ENCODE assay signal across 11 mouse cellular contexts in genomic region chr12:109044497-109044896, GRCm38 (mm10). TPM values are rescaled to one million over a fixed set of nuclear protein-coding genes. Genes with fewer than 3 reads are reported as not detected.
DNase-seq lines count a peak whose midpoint lies in the region; ATAC-seq and TF ChIP-seq lines count a peak whose summit lies in the region.
"Had no signal": no experiment of that assay in that cellular context is flagged by ENCODE, and none has a peak within 500 bp of the region (broad histone marks: within the 10 kb centered on the region; RNA-seq: fewer than 3 reads in every experiment).

No protein-coding gene starts in this region.

- H3K36me3 ChIP-seq in heart, embryonic 14.5 days (ENCODE audit: control insufficient read depth, insufficient read depth, low read length): no peaks in the 10 kb centered on the region
- H3K36me3 ChIP-seq in spleen, adult 2 months (ENCODE audit: control insufficient read depth, insufficient read depth, low read length): no peaks in the 10 kb centered on the region
- H3K36me3 ChIP-seq in small intestine, adult 2 months (ENCODE audit: control insufficient read depth, insufficient read depth, low read length): no peaks in the 10 kb centered on the region
- H3K36me3 ChIP-seq in midbrain, embryonic 14.5 days (ENCODE audit: control insufficient read depth, insufficient read depth, low read length): no peaks in the 10 kb centered on the region
- H3K36me3 ChIP-seq: heart, embryonic 15.5 days had no signal

- WGBS in heart, embryonic 14.5 days: 21% methylated on average over 5 of the region's 5 CpGs
- WGBS in spleen, adult 2 months: 17% methylated on average over 5 of the region's 5 CpGs
- 18% methylated on average over 5 of the region's 5 CpGs for WGBS in bone marrow, adult 2 months
- WGBS in small intestine, adult 2 months: 18% methylated on average over 5 of the region's 5 CpGs
- 27% methylated on average over 5 of the region's 5 CpGs for WGBS in midbrain, embryonic 14.5 days

- DNase-seq in heart, postnatal 4 days: no peak
- DNase-seq in spleen, adult 2 months (ENCODE audit: low read depth in 1 of 2, low spot score in 2 of 2): no peak
- DNase-seq in spleen, postnatal 4 days (ENCODE audit: low spot score in 2 of 2): no peak
- no peak for DNase-seq in cerebellum, adult 9-10 months
- DNase-seq in midbrain, embryonic 14.5 days: no peak
- DNase-seq: left cerebral cortex, postnatal 4 days; thymus, postnatal 36 days had no signal

- H3K27me3 ChIP-seq in heart, embryonic 14.5 days (ENCODE audit: control insufficient read depth, insufficient read depth, low read length): peaks cover 33% of the 10 kb centered on the region; the same call in 1 of the 2 replicates
- no peaks in the 10 kb centered on the region; the same call in 1 of the 2 replicates for H3K27me3 ChIP-seq in spleen, adult 2 months (ENCODE audit: control insufficient read depth, insufficient read depth, low read length)
- no peaks in the 10 kb centered on the region for H3K27me3 ChIP-seq in small intestine, adult 2 months (ENCODE audit: control insufficient read depth, insufficient read depth, low read length)
- H3K27me3 ChIP-seq in midbrain, embryonic 14.5 days (ENCODE audit: control insufficient read depth, insufficient read depth, low read length): no peaks in the 10 kb centered on the region

- no peak overlapping the region for H3K9ac ChIP-seq in heart, embryonic 14.5 days (ENCODE audit: low read length)
- H3K9ac ChIP-seq in midbrain, embryonic 14.5 days (replicated peaks; ENCODE audit: low read length): no peak overlapping the region
- H3K9ac ChIP-seq: heart, embryonic 15.5 days had no signal

- no peak overlapping the region for H3K4me2 ChIP-seq in heart, embryonic 14.5 days (ENCODE audit: low read length)
- H3K4me2 ChIP-seq in midbrain, embryonic 14.5 days (ENCODE audit: low read length): no peak overlapping the region
- H3K4me2 ChIP-seq: heart, embryonic 15.5 days had no signal

- 0 out of 2 replicates have a peak, but pooled peaks have one; percentile 23 for ATAC-seq in heart, embryonic 14.5 days (ENCODE audit: insufficient number of reproducible peaks, insufficient read depth, low FRiP score, low read depth)
- no peak for ATAC-seq in midbrain, embryonic 14.5 days (ENCODE audit: low FRiP score, low TSS enrichment)

- H3K4me1 ChIP-seq in heart, embryonic 14.5 days (ENCODE audit: control insufficient read depth in 2 of 2, insufficient read depth in 2 of 2, low read length in 2 of 2): no peaks in the 10 kb centered on the region
- no peaks in the 10 kb centered on the region for H3K4me1 ChIP-seq in spleen, adult 2 months (ENCODE audit: control insufficient read depth, insufficient read depth, insufficient read length)
- no peaks in the 10 kb centered on the region for H3K4me1 ChIP-seq in bone marrow, adult 2 months (ENCODE audit: control insufficient read depth, insufficient read depth, low read length)
- H3K4me1 ChIP-seq in small intestine, adult 2 months (ENCODE audit: control insufficient read depth, insufficient read depth, insufficient read length, low read length): no peaks in the 10 kb centered on the region
- H3K4me1 ChIP-seq in midbrain, embryonic 14.5 days (ENCODE audit: control insufficient read depth, insufficient read depth, low read length): no peaks in the 10 kb centered on the region
- H3K4me1 ChIP-seq: heart, embryonic 15.5 days had no signal

- H3K27ac ChIP-seq in heart, embryonic 14.5 days (replicated peaks in 1 of 2; ENCODE audit: control insufficient read depth in 1 of 2, insufficient read depth in 1 of 2, low read depth in 2 of 2, low read length in 2 of 2): no peak overlapping the region
- H3K27ac ChIP-seq in spleen, adult 2 months (ENCODE audit: insufficient read depth, low read length): no peak overlapping the region
- H3K27ac ChIP-seq in bone marrow, adult 2 months (ENCODE audit: control insufficient read depth, insufficient read depth, low read depth, low read length, poor library complexity): no peak overlapping the region
- H3K27ac ChIP-seq in small intestine, adult 2 months (ENCODE audit: insufficient read depth, low read depth, low read length): no peak overlapping the region
- no peak overlapping the region for H3K27ac ChIP-seq in midbrain, embryonic 14.5 days (replicated peaks; ENCODE audit: low read depth, low read length)
- H3K27ac ChIP-seq: heart, embryonic 15.5 days had no signal

- H3K9me3 ChIP-seq in heart, embryonic 14.5 days (ENCODE audit: control insufficient read depth, low read length): no peaks in the 10 kb centered on the region
- H3K9me3 ChIP-seq in midbrain, embryonic 14.5 days (ENCODE audit: control insufficient read depth, low read length): no peaks in the 10 kb centered on the region
- H3K9me3 ChIP-seq: heart, embryonic 15.5 days had no signal

- TF ChIP-seq CTCF in spleen, adult 2 months (IDR thresholded peaks at IDR 0.05; ENCODE audit: extremely low read depth, insufficient read depth, insufficient read length, insufficient replicate concordance): peak; percentile 22; the same call in 1 of the 2 replicates
- peak; percentile 50 for TF ChIP-seq CTCF in bone marrow, adult 2 months (IDR thresholded peaks at IDR 0.05; ENCODE audit: control insufficient read depth, insufficient read depth, low read length)
- peak; percentile 32; the same call in 1 of the 2 replicates for TF ChIP-seq CTCF in small intestine, adult 2 months (IDR thresholded peaks at IDR 0.05; ENCODE audit: extremely low read depth, insufficient read length, insufficient replicate concordance, low read depth, low read length)

- no peak overlapping the region for H3K4me3 ChIP-seq in heart, embryonic 14.5 days (ENCODE audit: control insufficient read depth in 1 of 2, insufficient read depth in 1 of 2, low read depth in 1 of 2, low read length in 2 of 2)
- no peak overlapping the region for H3K4me3 ChIP-seq in spleen, adult 2 months (ENCODE audit: extremely low read depth, insufficient read depth, insufficient read length)
- no peak overlapping the region for H3K4me3 ChIP-seq in bone marrow, adult 2 months (replicated peaks; ENCODE audit: control insufficient read depth, low read depth, low read length)
- no peak overlapping the region for H3K4me3 ChIP-seq in small intestine, adult 2 months (ENCODE audit: low read depth, low read length)
- H3K4me3 ChIP-seq in midbrain, embryonic 14.5 days (replicated peaks; ENCODE audit: low read depth, low read length): no peak overlapping the region
- H3K4me3 ChIP-seq: heart, embryonic 15.5 days had no signal

- TF ChIP-seq POLR2A in spleen, adult 2 months (IDR thresholded peaks at IDR 0.05; ENCODE audit: low read depth, low read length): no peak
- no peak for TF ChIP-seq POLR2A in bone marrow, adult 2 months (IDR thresholded peaks at IDR 0.05; ENCODE audit: borderline replicate concordance, control insufficient read depth, low read depth, low read length)
- no peak for TF ChIP-seq POLR2A in small intestine, adult 2 months (IDR thresholded peaks at IDR 0.05; ENCODE audit: low read depth, low read length)

RNA-seq across cellular contexts. Expression of gene Begain, which starts 23.5 kb away (rescaled TPM):
- 2.0 and 2.6 TPM in 2 replicates for polyA plus RNA-seq in heart, embryonic 14.5 days (2014; fragmentation: Nextera tagmentation; extraction: Ambion mirVana)
- total RNA-seq in heart, postnatal 4 days (2021): 1 to 10 TPM; 2.1 to 2.6 TPM
- 3.1 and 4.8 TPM in 2 replicates for polyA plus RNA-seq in spleen, adult 2 months (2012; rRNA removed)
- 1.3 TPM in 1 of 2 replicates, not detected in the other for polyA plus RNA-seq in bone marrow, adult 2 months (2011; ENCODE audit: insufficient read depth, insufficient read length, low replicate concordance, missing spikeins)
- polyA plus RNA-seq in small intestine, adult 2 months (2012; rRNA removed): 1.7 and 1.9 TPM in 2 replicates
- 27.3 and 33.1 TPM in 2 replicates for polyA plus RNA-seq in midbrain, embryonic 14.5 days (2014; fragmentation: Nextera tagmentation; extraction: Ambion mirVana)
